Mouse (Mus musculus) layer of hippocampus, adult 2 months (tissue): Measurements from ENCODE around the gene Thpo. TPM values are rescaled to one million over a fixed set of nuclear protein-coding genes. Genes with fewer than 3 reads are reported as not detected.

Experiments
- DNase-seq, 2 experiments: peaks; one replicate each; pipeline ENCODE4 v3.0.0; 2022; ENCODE audit warnings: low spot score in 2 of 2
- H3K27ac ChIP-seq: fragments of 200-600 bp; 2 replicates; pipeline ENCODE4 v1.8.1; 2022
- H3K4me3 ChIP-seq: fragments of 200-600 bp; 2 replicates; pipeline ENCODE4 v1.8.1; 2022; ENCODE audit warnings: mild to moderate bottlenecking
- CTCF ChIP-seq: fragments of 200-600 bp; conservative IDR thresholded peaks from 2 replicates; pipeline ENCODE4 v1.8.1; 2022; ENCODE audit warnings: antibody characterized with exemption, mild to moderate bottlenecking, moderate library complexity
- total RNA-seq, 2 experiments: library from RNA; stranded (reverse); gene quantifications; 2 replicates each; pipeline ENCODE4 v1.2.3; 2021

The Thpo gene
- total RNA-seq, 2 experiments from 2014 or later: 12.5 to 16.2 TPM

- DNase-seq: peak; percentile 96 to 97
- Histone ChIP-seq H3K4me3 (peak within 1 kb of the TSS; percentile 79), H3K27ac (peak within 1 kb of the TSS; percentile 98)
- no peak for TF ChIP-seq CTCF
Observed at GRCm38 (mm10) chr16:20693111-20693701, 41.1 kb downstream of the Thpo start, which contains the start of gene Fam131a. Gene Fam131a, plus strand, starts transcription at chr16:20693241.

GRCm38 (mm10) chr16:20692241-20692965 lies 41.9 kb downstream of the Thpo start:
- Histone ChIP-seq H3K4me3 (peak overlapping the region; percentile 79; the same call in 1 of the 2 replicates), H3K27ac (peak overlapping the region; percentile 98)
- TF ChIP-seq CTCF: no peak
- no peak for DNase-seq

DNA sequence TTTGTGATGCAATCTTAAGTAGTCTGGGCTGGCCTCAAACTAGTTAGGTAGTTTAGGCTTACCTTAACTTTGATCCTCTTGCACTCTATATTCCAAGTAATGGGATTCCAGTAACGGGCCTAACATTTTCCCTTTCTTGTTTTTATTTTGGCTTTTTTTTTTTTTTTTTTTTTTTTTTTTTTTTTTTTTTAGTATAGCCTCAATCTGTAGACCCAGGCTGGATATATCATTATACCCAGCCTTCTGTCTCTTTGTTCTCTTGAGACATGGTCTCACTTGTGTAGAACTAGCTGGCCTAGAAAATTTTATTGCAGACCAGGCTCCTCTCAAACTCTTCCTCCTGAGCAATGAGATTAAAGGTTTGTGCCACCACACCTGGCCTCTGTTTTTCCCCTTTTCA lies 42.7 kb downstream of the Thpo start:
- H3K27ac ChIP-seq: peak overlapping the region; percentile 98; the same call in 1 of the 2 replicates
- no peak for DNase-seq

DNA sequence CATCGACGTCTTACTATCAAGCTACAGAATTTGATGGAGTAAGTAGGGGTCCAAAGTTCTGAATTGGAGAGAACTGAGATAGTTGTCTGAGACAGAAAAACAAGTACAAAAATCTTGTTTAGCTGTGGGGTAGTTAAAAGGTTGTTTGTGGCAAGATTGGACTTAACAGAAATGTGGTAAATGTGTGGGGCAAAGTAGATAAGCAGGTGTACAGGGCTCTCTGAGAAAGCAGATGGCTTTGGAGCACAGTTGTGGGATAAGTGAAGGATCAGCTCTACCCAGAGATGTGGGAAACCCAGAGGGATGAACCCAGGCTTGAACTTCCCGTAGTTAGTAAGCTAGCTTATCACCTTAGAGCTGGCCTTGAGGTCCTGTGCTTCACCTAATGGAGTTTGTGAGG lies 43.5 kb downstream of the Thpo start:
- DNase-seq: no peak
- TF ChIP-seq CTCF: no peak
- H3K27ac ChIP-seq: no peak overlapping the region

More for the DNA sequence above, 42.7 kb downstream of the Thpo start:
- H3K4me3 ChIP-seq: no peak overlapping the region
- TF ChIP-seq CTCF: no peak

GRCm38 (mm10) chr16:20677974-20678675 lies 56.2 kb downstream of the Thpo start:
- peak; percentile 70 to 81 for DNase-seq
- TF ChIP-seq CTCF: no peak
- peak overlapping the region; percentile 56 for H3K27ac ChIP-seq
- no peak overlapping the region for H3K4me3 ChIP-seq

More for the DNA sequence above, 43.5 kb downstream of the Thpo start:
- no peak overlapping the region for H3K4me3 ChIP-seq

- no peak for TF ChIP-seq CTCF
- H3K4me3 ChIP-seq: no peak overlapping the region
- peak overlapping the region; percentile 56 for H3K27ac ChIP-seq
- no peak for DNase-seq
Observed at GRCm38 (mm10) chr16:20677380-20677779, 56.9 kb downstream of the Thpo start.

DNA sequence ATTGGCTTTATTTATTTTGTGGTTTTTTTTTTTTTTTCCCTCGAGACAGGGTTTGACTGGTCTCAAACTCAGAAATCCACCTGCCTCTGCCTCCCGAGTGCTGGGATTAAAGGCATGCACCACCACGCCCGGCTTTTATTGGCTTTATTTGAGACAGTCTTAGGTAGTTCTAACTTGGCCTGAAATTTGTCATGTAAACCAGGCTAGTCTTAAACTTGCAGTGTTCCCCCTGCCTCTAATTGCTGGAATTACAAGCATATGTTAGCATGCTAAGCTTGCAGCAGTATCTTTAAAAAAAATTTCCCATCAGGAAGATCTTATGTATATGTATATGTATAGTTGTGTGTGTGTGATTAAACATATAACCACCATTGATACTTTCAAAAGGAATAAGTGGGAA lies 57.6 kb downstream of the Thpo start:
- Histone ChIP-seq H3K4me3 (no peak overlapping the region), H3K27ac (no peak overlapping the region)
- DNase-seq: no peak
- peak; percentile 27; the same call in 1 of the 2 replicates for TF ChIP-seq CTCF

- H3K4me3 ChIP-seq: no peak overlapping the region
- no peak for DNase-seq
- TF ChIP-seq CTCF: no peak
- H3K27ac ChIP-seq: no peak overlapping the region
Observed at GRCm38 (mm10) chr16:20675213-20675612, 59.1 kb downstream of the Thpo start.

Other genes with a start within 250 kb of the Thpo start
- gene Eif2b5, start 235.7 kb downstream of the Thpo start, total RNA-seq: 10 to 100 TPM; 48.9 to 50.4 TPM
- gene Dvl3, start 217.5 kb downstream of the Thpo start, total RNA-seq: 10 to 100 TPM; 56.5 to 56.9 TPM
- gene Ap2m1, start 199.0 kb downstream of the Thpo start, total RNA-seq: 100 to 1,000 TPM; 712 to 736 TPM
- gene Abcf3, start 185.9 kb downstream of the Thpo start, total RNA-seq: 10 to 100 TPM; 85.1 to 93.0 TPM
- 10 to 100 TPM; 25.2 to 27.2 TPM for gene Vwa5b2, start 145.0 kb downstream of the Thpo start, total RNA-seq
- 1 to 10 TPM; 2.4 to 3.2 TPM for gene Eef1akmt4, start 122.9 kb downstream of the Thpo start, total RNA-seq
- not detected for gene Gm49333, start 122.9 kb downstream of the Thpo start, total RNA-seq
- 10 to 100 TPM in 1 of 2 experiments, 1 to 10 TPM in 1; 9.7 to 15.4 TPM for gene Alg3, start 122.8 kb downstream of the Thpo start, total RNA-seq
- gene Camk2n2, start 113.2 kb downstream of the Thpo start, total RNA-seq: 10 to 100 TPM; 69.1 to 84.4 TPM
- 10 to 100 TPM; 34.4 to 36.1 TPM for gene Ece2, start 104.7 kb downstream of the Thpo start, total RNA-seq
- gene Psmd2, start 82.9 kb downstream of the Thpo start, total RNA-seq: 100 to 1,000 TPM; 208 to 213 TPM
- 100 to 1,000 TPM; 283 to 297 TPM for gene Eif4g1, start 66.2 kb downstream of the Thpo start, total RNA-seq
- gene Fam131a, start 41.3 kb downstream of the Thpo start, total RNA-seq: 100 to 1,000 TPM; 450 to 457 TPM
- 10 to 100 TPM; 26.1 TPM for gene Polr2h, start 16.8 kb downstream of the Thpo start, total RNA-seq
- 10 to 100 TPM; 74.2 to 79.5 TPM for gene Clcn2, start 16.8 kb downstream of the Thpo start, total RNA-seq
- 10 to 100 TPM; 87.0 to 90.7 TPM for gene Chrd, start 1.4 kb downstream of the Thpo start, total RNA-seq